Mouse (Mus musculus): Measurements from ENCODE around the gene Ddx39b.

Gene Ddx39b

DNA sequence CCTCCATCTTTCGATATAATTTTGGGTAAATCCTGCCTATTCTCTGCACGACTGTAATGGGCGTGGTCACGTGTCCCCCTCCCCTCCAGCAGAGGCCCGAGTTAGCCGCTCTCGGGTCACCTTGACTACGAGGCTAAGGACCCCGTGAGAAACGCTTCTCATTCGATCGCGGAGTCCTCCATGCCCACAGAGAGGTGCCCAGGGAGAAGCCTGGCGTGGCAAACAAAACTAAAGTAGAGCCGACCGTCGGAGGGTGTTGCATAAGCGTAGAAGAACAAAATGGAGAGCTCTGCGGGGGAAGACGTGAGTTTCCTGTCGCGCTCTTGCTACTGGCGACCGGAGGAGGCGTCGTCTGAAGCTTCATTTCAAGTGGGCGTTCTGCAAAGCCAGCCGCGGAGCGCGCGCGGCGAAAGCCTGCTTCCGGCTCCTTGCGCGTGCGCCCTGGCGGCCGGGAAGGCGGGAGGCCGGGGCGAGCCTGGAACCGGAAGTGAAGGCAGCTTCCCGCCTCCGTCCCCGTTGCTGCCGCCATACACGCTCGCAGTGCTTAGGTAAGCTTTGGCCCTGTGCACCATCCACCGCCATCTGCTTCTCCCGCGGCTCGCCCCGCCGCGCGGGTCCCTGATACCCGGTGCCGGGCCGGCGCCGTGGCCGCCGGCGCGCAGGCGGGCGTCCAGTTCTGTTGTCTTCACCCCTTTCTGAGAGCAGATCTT, at the start of gene Ddx39b:
Gene Ddx39b (plus strand): TSS at position 442 of the 710 bp plus-strand sequence.
- peak; percentile 89 for DNase-seq (ENCODE audit: extremely low spot score, low read depth, low spot score)

DNA sequence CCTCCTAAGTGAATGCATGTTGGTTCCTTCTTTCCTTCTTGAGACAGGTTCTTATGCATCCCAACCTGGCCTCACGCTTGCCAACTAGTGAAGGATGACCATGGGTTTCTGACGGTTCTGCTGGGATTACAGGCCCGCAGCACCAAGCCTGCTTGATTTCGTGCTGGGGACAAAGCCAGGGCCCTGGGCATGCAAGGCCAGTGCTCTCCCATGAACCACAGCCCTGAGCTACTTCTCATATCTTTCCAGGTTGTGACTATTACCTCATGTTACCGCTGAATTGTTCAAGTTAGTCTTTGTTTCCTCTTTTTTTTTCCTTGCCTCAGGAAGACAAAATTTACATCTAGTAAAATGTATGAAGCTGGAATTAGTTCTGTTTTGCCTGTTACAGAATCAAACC, 48.6 kb upstream of the Ddx39b start:
- no peak for DNase-seq (ENCODE audit: extremely low spot score, low read depth, low spot score)

DNA sequence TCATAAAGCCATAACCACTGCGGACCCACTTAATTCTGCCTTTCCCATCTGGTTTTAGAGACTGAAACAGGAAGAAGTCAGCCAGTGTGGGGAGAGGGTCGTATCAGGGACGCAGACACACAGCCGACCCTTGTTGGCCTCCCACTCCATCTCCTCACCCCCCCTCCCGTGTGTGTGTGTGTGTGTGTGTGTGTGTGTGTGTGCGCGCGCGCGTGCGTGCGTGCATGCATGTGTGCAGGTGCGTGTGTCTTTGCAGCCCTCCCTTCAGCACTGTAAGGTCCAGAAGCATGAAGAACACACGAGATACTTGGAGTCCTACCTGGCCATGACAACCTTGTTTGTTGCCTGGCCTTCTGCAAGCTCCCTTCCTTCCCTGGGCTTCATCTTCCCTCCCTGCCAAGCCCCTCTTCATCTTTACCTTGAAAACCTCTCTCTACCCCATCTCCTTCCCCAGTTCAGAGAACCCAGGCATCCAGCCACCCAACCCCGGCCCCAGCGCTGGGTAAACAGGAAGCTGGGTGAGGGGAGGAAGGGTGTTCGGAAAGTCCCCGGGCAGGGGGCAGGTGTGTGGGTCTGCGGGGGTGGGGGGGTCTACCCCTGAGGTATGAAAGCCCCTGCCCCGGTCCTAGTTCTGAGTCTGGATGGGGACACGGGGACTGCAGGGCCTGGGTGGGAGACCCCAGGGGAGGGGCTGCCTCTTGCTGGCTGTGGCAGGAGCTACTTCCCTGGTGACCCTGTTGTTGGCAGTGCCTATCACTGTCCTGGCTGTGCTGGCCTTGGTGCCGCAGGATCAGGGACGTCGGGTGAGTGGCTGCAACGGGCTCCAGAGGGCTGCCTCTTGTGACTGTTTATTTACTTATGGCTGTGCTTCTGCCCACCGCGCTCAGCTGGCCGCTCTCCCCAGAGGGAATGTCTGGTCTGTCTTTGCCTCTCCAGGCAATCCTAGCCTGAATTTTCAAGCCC, 47.4 kb upstream of the Ddx39b start, which contains the start of gene Ltb:
Gene Ltb (plus strand): TSS at position 559 of the 963 bp plus-strand sequence.
- DNase-seq (ENCODE audit: extremely low spot score, low read depth, low spot score) = no peak

- DNase-seq (ENCODE audit: extremely low spot score, low read depth, low spot score) = no peak
Observed at GRCm38 (mm10) chr17:35194844-35195630, 46.5 kb upstream of the Ddx39b start.

DNA sequence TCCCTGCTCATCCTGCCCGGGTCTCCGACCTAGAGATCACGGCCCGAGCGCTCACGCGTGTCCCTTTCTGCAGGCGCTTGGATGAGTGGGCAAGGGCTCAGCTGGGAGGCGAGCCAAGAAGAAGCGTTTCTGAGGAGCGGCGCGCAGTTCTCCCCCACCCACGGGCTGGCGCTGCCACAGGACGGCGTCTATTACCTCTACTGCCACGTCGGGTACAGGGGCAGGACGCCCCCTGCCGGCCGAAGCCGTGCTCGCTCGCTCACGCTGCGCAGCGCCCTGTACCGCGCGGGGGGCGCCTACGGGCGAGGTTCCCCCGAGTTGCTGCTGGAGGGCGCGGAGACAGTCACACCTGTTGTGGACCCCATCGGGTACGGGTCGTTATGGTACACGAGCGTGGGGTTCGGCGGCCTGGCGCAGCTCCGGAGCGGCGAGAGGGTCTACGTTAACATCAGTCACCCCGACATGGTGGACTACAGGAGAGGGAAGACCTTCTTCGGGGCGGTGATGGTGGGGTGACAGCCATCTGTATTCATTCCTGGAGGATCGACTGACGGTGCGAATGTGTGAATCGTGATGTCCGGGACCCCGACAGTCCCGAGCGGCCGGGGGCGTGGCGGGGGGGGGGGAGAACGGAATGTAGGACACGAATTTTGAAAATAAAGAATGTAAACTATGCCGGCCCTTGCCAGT, 45.8 kb upstream of the Ddx39b start:
- DNase-seq (ENCODE audit: extremely low spot score, low read depth, low spot score) = no peak

GRCm38 (mm10) chr17:35196321-35196641, 45.3 kb upstream of the Ddx39b start:
- no peak for DNase-seq (ENCODE audit: extremely low spot score, low read depth, low spot score)

- no peak for DNase-seq (ENCODE audit: extremely low spot score, low read depth, low spot score)
Observed at GRCm38 (mm10) chr17:35197126-35197525, 44.4 kb upstream of the Ddx39b start.

GRCm38 (mm10) chr17:35198029-35198428, 43.5 kb upstream of the Ddx39b start:
- DNase-seq (ENCODE audit: extremely low spot score, low read depth, low spot score) = no peak

DNA sequence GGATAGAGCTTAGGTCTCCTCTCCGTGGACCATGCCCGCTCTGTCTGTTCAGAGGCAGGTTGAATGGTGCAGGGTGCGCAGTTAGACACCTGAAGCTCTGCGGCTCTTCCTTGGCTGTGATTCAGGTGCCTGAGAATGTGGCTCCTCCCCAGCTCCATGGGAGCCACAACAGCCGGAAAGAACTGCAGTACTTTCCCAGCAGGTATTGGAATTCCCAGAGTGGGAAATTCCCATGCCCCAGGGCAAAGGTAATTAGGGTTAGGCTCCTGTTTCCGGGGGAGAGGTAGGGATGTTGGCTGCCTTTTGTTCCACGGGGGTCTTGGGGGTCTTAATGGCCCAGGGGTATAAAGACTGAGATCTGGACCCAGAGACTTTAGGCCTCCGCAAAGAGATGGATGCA, 42.6 kb upstream of the Ddx39b start:
- no peak for DNase-seq (ENCODE audit: extremely low spot score, low read depth, low spot score)

DNA sequence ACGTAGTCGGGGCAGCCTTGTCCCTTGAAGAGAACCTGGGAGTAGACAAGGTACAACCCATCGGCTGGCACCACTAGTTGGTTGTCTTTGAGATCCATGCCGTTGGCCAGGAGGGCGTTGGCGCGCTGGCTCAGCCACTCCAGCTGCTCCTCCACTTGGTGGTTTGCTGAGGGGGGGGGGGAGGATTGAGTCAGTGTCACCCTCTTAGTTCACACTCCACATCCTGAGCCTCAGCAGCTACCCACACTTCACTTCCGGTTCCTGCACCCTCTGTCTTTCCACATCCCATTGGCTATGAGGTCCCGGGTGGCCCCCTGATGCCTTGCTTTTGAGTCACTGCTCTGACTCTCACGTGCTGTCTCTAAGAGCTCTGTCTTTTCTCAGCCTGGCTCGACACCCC, 41.1 kb upstream of the Ddx39b start:
- no peak for DNase-seq (ENCODE audit: extremely low spot score, low read depth, low spot score)

DNA sequence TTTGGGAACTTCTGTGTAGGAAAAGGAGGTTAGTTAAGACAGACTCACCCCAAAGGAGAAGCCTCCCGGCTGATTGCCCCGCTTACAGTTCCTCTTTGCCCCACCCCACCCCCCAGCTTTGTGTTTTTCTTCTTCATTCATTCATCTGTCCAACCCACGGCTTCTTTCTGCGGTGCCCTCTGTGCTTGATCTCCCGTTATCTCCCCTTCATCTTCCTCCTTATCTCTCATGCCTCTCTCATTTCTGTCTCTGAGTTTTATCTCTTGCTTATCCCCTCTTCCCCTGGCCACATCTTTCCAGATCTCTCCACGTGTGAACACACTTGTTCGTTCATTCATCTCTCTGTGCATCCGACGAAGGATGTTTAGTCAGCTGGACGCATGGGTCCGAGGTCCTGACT, 40.4 kb upstream of the Ddx39b start:
- DNase-seq (ENCODE audit: extremely low spot score, low read depth, low spot score) = no peak

DNA sequence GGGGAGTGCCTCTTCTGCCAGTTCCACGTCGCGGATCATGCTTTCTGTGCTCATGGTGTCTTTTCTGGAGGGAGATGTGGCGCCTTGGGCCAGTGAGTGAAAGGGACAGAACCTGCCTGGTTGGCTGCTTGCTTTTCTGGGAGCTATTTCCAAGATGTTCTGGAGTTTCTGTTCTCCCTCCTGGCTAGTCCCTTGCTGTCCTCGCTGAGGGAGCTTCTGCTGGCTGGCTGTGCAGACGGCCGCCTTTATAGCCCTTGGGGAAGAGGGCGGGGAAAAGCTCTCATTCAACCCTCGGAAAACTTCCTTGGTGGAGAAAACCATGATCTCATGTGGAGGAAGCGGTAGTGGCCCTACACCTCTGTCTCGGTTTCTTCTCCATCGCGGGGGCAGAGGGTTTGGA, 39.8 kb upstream of the Ddx39b start, which contains the start of gene Tnf:
Gene Tnf (minus strand): TSS at position 221 of the 400 bp plus-strand sequence.
- DNase-seq (ENCODE audit: extremely low spot score, low read depth, low spot score) = no peak

DNA sequence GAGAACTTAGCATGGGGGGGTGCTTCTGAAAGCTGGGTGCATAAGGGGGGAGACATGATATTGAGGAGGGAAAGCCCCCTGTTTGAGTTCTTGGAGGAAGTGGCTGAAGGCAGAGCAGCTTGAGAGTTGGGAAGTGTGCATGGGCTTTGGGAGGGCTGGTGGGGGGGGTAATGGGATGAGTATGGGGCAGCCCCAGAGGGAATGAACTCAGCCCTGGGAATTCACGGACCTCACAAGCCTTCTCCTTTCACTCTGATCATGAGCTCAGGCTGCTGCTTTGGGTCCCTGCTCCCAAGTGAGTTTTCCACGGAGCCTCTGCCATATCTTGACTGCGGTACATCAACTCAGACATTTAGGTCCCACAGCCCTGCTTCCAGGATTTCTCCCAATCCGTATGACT, 39.1 kb upstream of the Ddx39b start:
- DNase-seq (ENCODE audit: extremely low spot score, low read depth, low spot score) = no peak

GRCm38 (mm10) chr17:35204494-35205379, 36.8 kb upstream of the Ddx39b start, which contains the start of gene Lta:
Gene Lta, minus strand, starts transcription at chr17:35205351.
- no peak for DNase-seq (ENCODE audit: extremely low spot score, low read depth, low spot score)

DNA sequence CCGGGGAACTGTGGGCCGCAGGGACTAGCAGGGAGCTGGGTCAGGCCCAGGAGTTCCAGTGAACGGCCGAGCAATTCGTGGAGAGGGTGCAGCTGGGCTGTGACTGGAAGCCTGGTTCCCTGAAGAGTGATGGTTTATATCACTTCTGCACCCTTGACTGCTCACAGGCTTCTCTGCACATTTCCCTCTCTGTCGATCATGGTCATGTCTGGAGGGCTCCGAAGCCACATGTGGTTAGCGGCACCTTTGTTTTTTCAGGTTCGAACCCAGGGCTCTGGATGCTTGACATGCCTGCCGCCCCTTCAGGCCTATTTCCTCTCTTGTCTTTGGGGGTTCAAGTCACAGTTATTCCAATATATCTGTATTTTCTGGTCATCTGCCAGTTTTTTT, 36.2 kb upstream of the Ddx39b start:
- no peak for DNase-seq (ENCODE audit: extremely low spot score, low read depth, low spot score)

DNA sequence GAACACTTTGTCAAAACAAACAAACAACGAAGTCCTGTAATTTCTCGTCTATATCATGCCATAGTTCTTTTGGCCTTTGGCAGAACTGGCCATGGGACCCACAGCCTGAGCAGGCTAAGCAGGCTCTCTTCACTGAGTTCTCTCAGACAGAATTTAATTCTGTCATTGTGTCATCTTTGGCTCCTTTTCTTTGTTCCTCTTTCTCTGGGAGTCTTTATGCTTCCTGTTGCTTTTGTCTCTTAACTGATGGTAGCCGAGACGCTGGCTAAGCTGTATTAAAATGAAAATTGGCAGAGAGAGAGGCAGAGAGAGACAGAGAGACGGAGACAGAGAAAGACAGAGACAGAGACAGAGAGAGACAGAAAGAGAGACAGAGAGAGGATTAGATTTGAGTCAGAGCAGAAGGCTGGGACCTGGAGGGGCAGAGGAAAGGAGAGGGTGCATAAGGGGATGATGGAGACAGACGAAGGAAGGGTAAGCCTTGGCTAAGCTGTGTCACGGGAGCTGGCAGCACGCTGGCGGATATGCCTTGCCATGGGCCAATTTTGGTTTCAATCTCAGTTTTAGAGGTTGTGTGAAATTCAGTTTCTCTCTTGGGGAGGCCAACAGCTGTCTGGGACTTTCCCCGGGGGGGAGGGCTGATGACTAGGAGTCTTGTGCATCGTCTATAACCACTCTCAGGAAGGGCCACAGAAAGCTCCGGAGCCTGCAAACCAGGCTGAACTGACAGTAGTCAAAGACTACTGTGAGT, 31.6 kb upstream of the Ddx39b start:
- DNase-seq (ENCODE audit: extremely low spot score, low read depth, low spot score) = no peak

DNA sequence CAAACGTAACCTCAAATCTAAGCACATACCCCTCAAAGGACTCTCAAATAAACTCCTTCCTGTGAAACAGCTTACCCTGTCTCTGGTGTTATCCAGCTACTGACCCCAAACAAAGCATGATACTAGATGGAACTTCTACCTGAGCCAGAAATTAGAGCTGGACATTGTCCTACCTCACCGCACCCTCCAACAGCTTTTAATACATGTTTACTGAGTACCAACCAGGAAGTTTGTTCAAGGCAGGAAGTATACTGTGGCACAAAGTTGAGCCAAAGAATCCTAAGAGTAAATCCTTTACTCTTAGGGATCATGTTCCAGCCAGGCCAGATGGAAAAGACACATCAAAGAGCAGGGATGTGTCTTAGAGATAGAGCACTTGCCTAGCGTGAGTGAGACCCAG, 31.0 kb upstream of the Ddx39b start:
- no peak for DNase-seq (ENCODE audit: extremely low spot score, low read depth, low spot score)

- no peak for DNase-seq (ENCODE audit: extremely low spot score, low read depth, low spot score)
Observed at GRCm38 (mm10) chr17:35213071-35213470, 28.5 kb upstream of the Ddx39b start.
